Mouse (Mus musculus): Measurements from ENCODE around the gene Mfsd9.
A peak's percentile ranks its signal among the peaks of the same experiment; 100 is the strongest.
"Not testable (repeated sequence)": the region's sequence is repeated elsewhere in the genome, so short reads cannot be mapped to it uniquely, and the experiment has no call there.

Mfsd9 gene

GRCm38 (mm10) chr1:40783450-40783849 lies 7.0 kb downstream of the Mfsd9 start:
- no peak for DNase-seq (ENCODE audit: low spot score)

- no peak for DNase-seq (ENCODE audit: low spot score)
Measured at GRCm38 (mm10) chr1:40776763-40777162, 13.7 kb downstream of the Mfsd9 start.

- no peak for DNase-seq (ENCODE audit: low spot score)
Measured at GRCm38 (mm10) chr1:40776102-40776501, 14.4 kb downstream of the Mfsd9 start.

GRCm38 (mm10) chr1:40774040-40774439 lies 16.4 kb downstream of the Mfsd9 start:
- no peak for DNase-seq (ENCODE audit: low spot score)

- no peak for DNase-seq (ENCODE audit: low spot score)
Measured at GRCm38 (mm10) chr1:40773234-40773633, 17.3 kb downstream of the Mfsd9 start.

- no peak for DNase-seq (ENCODE audit: low spot score)
Measured at GRCm38 (mm10) chr1:40771196-40771970, 19.1 kb downstream of the Mfsd9 start.

GRCm38 (mm10) chr1:40769331-40769894 lies 21.1 kb downstream of the Mfsd9 start:
- no peak for DNase-seq (ENCODE audit: low spot score)

GRCm38 (mm10) chr1:40768606-40769005 lies 21.9 kb downstream of the Mfsd9 start:
- DNase-seq (ENCODE audit: low spot score): peak; percentile 80

- DNase-seq (ENCODE audit: low spot score): no peak
Measured at GRCm38 (mm10) chr1:40767588-40767987, 22.9 kb downstream of the Mfsd9 start.

- DNase-seq (ENCODE audit: low spot score): no peak
Measured at GRCm38 (mm10) chr1:40765521-40765920, 25.0 kb downstream of the Mfsd9 start.

- no peak for DNase-seq (ENCODE audit: low spot score)
Measured at GRCm38 (mm10) chr1:40764701-40765275, 25.7 kb downstream of the Mfsd9 start.

GRCm38 (mm10) chr1:40764042-40764441 lies 26.4 kb downstream of the Mfsd9 start:
- DNase-seq (ENCODE audit: low spot score): no peak

- DNase-seq (ENCODE audit: low spot score): no peak
Measured at GRCm38 (mm10) chr1:40759751-40760445, 30.6 kb downstream of the Mfsd9 start.

- DNase-seq (ENCODE audit: low spot score): no peak
Measured at GRCm38 (mm10) chr1:40746089-40746488, 44.4 kb downstream of the Mfsd9 start.

GRCm38 (mm10) chr1:40740739-40741138 lies 49.7 kb downstream of the Mfsd9 start:
- DNase-seq (ENCODE audit: low spot score): no peak

- DNase-seq (ENCODE audit: low spot score): not testable (repeated sequence)
Measured at GRCm38 (mm10) chr1:40738246-40738645, 52.2 kb downstream of the Mfsd9 start.

GRCm38 (mm10) chr1:40737671-40738070 lies 52.8 kb downstream of the Mfsd9 start:
- no peak for DNase-seq (ENCODE audit: low spot score)

GRCm38 (mm10) chr1:40728636-40729035 lies 61.9 kb downstream of the Mfsd9 start:
- DNase-seq (ENCODE audit: low spot score): no peak

- no peak for DNase-seq (ENCODE audit: low spot score)
Measured at GRCm38 (mm10) chr1:40727404-40727803, 63.1 kb downstream of the Mfsd9 start.

- DNase-seq (ENCODE audit: low spot score): no peak
Measured at GRCm38 (mm10) chr1:40726051-40726450, 64.4 kb downstream of the Mfsd9 start.
